Mouse (Mus musculus) inflammation-experienced regulatory T-cells, adult 6 months (primary cell): ENCODE measurements around the gene Surf4. TPM values are rescaled to one million over a fixed set of nuclear protein-coding genes. Genes with fewer than 3 reads are reported as not detected.
A peak's percentile ranks its signal among the peaks of the same experiment; 100 is the strongest.

Experiments
- ATAC-seq: one replicate; pipeline ENCODE4 v1.8.0; 2017
- polyA plus RNA-seq, 3 experiments: library from polyadenylated mRNA; unstranded; fragments of 100-300 nt; shearing (Covaris generic); gene quantifications; one replicate each; pipeline ENCODE4 v1.2.1; 2017

Gene Surf4
- polyA plus RNA-seq, 3 experiments from 2014 or later: 80.1 to 102 (median 86.7) TPM

- ATAC-seq: no peak
These were observed 5.8 kb downstream of the Surf4 start for GRCm38 (mm10) chr2:26927745-26928476.

GRCm38 (mm10) chr2:26921784-26922183 is 11.9 kb downstream of the Surf4 start:
- no peak for ATAC-seq

DNA sequence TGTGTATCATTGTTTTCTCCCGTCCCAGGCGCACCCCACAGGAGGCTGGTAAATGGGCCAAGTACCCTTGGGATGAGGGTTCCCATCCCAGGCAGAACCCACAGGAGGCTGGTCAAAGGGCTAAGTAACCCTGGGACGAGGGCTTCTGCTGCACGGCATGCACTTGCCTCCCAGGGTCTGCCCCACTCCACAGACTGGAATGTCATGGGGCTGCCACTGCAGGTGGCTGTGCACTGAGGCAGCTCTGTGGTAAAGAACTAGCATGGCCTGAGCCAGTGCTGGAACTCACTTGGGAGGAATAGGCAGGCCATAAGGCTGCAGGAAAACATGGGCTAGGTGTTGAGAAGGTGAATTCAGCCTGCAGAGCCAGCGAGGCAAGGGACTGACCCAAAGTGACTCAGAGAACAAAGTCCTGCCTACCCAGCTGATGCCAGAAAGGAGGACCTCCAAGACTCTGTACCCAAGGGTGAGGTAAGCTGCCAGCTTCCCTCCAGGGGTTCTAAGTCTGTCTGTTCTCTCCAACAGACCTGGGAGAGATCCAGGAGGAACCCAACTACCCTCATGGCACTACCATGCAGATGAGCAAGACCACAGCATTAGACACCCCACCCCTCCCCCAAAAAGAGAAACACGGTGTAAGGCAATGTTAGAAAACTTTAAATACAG is 13.4 kb downstream of the Surf4 start:
- no peak for ATAC-seq

GRCm38 (mm10) chr2:26919684-26920083 is 14.0 kb downstream of the Surf4 start:
- no peak for ATAC-seq

DNA sequence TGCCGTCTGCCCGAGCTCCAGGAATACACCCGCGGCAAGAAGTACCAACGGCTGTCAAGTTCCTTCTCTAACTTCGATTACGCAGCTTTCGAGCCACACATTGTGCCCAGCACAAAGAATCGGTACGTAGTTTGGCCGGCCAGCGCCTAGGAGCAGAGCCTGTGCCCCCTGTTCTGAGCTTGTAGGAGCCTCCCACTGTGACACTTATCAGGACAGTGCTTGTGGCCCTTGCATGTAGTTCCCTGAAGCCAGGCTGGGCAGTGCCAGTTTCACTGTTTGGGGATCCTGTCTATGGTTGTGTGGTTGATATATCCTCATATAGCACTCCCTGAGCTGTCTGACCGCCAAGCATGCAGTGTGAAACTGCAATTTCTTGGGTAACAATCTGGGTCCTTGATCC is 17.0 kb downstream of the Surf4 start:
- no peak for ATAC-seq

GRCm38 (mm10) chr2:26915927-26916728 is 17.6 kb downstream of the Surf4 start, which contains the start of the genes Surf2 and Surf1:
Gene Surf2, plus strand, starts transcription at chr2:26916367.
Gene Surf1, minus strand, starts transcription at chr2:26916530.
- ATAC-seq: peak; percentile 94

- no peak for ATAC-seq
These were observed 19.4 kb downstream of the Surf4 start for GRCm38 (mm10) chr2:26914148-26914941.

- ATAC-seq: no peak
These were observed 20.1 kb downstream of the Surf4 start for GRCm38 (mm10) chr2:26913416-26914147.

- no peak for ATAC-seq
These were observed 21.4 kb downstream of the Surf4 start for GRCm38 (mm10) chr2:26912253-26912770.

DNA sequence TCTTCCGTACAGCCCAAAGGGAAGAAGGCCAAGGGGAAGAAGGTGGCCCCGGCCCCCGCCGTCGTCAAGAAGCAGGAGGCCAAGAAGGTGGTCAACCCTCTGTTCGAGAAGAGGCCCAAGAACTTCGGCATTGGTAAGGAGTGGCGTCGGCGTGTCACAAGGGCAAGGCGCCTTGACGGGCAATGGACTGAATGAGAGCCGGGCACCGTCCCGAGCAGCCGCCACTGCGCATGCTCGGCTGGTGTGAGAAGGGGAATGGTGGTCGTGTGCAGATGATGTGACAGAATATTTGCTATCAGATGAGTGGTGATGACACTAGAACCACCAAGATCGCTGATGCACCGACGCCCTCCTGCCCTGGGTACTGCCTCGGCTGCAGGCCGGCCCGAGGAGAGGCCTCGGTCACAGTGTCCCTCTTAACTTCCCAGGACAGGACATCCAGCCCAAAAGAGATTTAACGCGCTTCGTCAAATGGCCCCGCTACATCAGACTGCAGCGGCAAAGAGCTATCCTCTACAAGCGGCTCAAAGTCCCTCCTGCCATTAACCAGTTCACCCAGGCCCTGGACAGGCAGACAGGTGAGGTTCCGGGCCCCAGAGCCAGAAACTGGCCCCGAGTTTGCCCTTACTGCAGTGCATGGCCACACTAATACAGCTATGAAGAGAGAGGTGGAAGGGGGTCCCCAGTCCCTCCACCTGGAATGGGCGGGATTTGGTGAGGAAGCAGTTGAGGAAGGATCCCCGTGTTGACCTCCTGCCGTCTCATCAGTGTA is 22.5 kb downstream of the Surf4 start:
- peak; percentile 28 for ATAC-seq

- peak; percentile 93 for ATAC-seq
These were observed 23.4 kb downstream of the Surf4 start, which contains the start of the genes Med22 and Rpl7a for GRCm38 (mm10) chr2:26910124-26910993. Gene Med22, minus strand, starts transcription at chr2:26910677. Gene Rpl7a, plus strand, starts transcription at chr2:26910764.

DNA sequence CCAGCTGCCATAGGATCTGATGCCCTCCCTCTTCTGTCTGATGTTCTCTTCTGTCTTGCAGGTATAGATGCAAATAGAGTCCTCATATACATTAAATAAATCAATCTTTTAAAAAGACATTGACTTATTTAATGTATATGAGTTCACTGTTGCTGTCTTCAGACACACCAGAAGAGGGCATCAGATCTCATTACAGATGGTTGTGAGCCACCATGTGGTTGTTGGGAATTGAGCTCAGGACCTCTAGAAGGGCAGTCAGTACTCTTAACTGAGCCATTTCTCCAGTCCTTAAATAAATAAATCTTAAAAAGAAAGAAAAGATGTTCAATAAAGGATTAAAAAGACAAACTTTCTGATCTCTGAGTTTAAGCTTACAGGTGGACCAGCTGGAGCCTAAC is 24.3 kb downstream of the Surf4 start:
- no peak for ATAC-seq

DNA sequence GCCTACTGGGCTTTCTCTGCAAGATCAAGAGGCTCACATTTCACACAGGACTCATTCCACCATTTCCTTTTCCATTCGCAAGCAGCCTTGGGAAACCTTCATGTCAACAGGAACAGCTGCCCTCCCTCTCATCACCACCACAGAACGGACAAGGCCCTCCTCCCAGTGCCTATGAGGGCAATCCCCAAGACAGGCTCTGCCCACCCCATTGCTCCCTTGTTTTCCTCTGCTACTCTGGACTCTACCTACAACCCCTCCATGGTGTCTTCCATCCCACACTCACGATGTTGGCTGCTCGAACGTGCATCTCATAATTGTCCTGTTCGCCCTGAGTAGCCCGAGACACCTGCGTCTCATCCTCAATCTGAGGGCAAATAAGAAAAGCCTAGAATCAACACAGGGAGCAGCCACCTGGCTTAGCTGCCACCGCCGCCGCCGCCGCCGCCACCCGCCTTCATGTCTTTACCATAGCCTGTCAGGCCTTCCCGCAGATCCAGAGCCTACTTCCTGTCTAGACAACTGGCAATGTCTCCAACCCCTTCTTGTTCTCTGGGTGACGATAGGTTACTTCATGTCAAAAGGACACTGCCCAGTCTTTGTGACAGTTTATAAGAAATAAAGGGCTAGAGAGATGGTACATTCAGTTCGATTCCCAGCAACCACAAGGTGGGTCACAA is 24.9 kb downstream of the Surf4 start:
- ATAC-seq: no peak

GRCm38 (mm10) chr2:26907109-26907508 is 26.6 kb downstream of the Surf4 start:
- ATAC-seq: no peak

- ATAC-seq: no peak
These were observed 27.3 kb downstream of the Surf4 start for GRCm38 (mm10) chr2:26906431-26906830.

DNA sequence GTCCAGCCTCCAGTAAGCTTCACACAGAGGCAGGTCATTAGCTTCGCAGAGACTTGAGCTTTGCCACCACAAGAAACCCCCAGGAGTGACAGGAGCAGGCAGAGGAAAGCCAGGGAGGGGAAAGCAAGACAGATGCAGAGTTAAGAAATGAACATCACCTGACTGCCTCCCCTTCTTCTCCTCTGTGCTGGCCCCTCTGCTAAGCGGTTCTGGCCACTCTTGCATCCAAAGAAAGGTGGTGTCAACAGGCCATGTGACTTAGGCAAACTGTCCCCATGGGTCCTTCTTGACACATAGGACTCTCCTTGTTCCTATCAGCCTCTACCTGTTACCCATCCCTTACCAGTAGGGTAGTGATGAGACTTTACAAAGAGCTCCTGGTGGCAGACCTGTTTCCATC is 27.8 kb downstream of the Surf4 start:
- ATAC-seq: no peak

- no peak for ATAC-seq
These were observed 30.4 kb downstream of the Surf4 start for GRCm38 (mm10) chr2:26903311-26903710.

GRCm38 (mm10) chr2:26902467-26903220 is 31.1 kb downstream of the Surf4 start, which contains the start of gene Surf6:
Gene Surf6, minus strand, starts transcription at chr2:26902879.
- peak; percentile 98 for ATAC-seq
